Mouse (Mus musculus) megakaryocyte progenitor cell, adult 5-6 weeks (primary cell): ENCODE data around the gene Rreb1. TPM values are rescaled to one million over a fixed set of nuclear protein-coding genes. Genes with fewer than 3 reads are reported as not detected.
"Not testable (repeated sequence)": the region's sequence is repeated elsewhere in the genome, so short reads cannot be mapped to it uniquely, and the experiment has no call there.

Experiments used
- ATAC-seq: replicated peaks from 2 replicates; pipeline ENCODE4 v1.8.0; 2016; ENCODE audit warnings: mild to moderate bottlenecking, moderate TSS enrichment, inconsistent platforms; ENCODE audit not compliant: poor library complexity
- total RNA-seq, 2 experiments: library from RNA; stranded (forward) in 1 of 2; stranded (reverse) in 1 of 2; fragments of 157-497, 149-512 nt in 1 of 2; fragments of 200-1000 nt in 1 of 2; gene quantifications; 2 replicates each; pipeline versions ENCODE4 v1.2.3 to v1.2.4; 2015 to 2017

The Rreb1 gene
- total RNA-seq, 2 experiments from 2014 or later = 14.7 to 62.9 TPM

- ATAC-seq = peak; percentile 3; the same call in 1 of the 2 replicates
These were observed 48.2 kb downstream of the Rreb1 start for GRCm38 (mm10) chr13:37826281-37826993.

DNA sequence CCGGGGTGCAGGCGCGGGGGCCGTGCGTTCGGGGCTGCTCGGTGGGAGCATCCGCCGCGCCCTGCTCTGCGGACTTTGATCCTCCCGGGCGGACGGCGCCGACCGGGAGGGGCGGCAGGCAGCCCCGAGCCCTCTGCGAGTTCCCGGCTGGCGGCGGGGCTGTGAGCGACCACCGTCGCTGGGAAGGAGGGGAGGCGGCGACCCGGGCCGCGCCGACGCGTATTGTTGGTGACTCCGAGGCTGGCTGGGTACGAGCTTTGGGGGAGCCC, 48.7 kb downstream of the Rreb1 start:
- ATAC-seq = no peak

DNA sequence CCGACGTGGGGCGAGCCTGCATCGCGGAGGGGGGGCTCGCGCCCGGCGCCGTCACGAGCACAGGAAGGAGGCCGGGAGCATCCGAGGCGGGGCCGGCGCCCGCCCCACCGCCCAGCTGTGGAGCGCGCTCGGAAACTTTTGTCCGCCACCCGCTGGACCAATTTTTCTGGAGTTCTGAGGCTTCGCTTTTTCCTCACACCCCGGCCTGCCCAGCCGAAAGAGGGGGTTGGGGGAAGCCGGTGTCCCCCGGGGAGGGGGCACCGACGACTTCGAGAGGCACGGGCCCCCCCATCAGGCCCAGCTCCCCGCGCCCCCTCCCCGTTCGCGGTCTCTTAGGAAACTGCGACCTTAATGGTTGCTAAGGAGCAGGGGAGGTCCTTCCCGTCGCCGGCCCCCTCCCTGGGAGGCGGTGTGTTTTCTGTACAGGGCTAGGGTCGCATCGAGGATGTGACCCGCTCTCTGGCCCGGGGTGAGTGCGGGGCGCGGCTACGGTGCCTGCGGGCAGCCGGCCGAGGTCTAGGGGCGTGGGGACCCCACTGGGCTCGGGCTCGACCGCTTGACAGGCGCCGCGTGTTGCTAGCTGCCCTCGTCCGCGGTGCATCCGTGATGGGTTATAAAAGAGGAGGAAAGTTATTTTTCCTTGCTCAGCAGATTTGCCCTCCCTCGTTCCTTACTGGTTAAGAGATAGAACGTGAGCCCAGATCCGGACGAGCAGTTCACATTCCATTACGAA, 49.2 kb downstream of the Rreb1 start:
- ATAC-seq = no peak

DNA sequence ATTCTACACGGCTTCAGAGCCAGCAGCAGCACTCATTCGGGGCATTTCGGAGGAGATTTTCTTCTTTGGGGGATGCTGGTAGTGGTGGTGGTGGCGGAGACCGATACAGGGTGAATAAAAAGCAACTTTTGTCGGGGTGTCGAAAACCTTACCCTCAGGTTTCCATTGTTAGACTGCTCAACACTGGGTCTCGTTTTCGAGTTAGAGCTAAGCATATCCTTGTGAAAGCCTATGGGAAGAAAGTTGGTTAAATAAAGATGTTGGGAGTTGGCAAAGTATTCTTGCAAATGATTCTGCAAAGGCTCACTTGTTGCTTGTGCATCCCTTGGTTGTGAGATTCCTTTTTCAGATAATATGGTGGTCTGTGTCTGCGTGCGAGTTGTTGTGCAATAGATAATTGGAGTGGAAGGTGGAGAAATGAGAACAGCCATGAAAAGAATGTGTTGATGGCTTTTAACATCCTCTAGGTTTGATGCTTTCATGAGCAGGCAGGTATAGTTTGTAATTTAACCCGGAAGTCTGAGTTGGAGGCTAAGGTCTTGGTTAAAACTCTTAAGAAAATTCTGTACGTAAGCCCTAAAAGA, 49.9 kb downstream of the Rreb1 start:
- no peak for ATAC-seq

GRCm38 (mm10) chr13:37828928-37829327, 50.7 kb downstream of the Rreb1 start:
- ATAC-seq = no peak

- ATAC-seq = no peak
These were observed 52.1 kb downstream of the Rreb1 start for GRCm38 (mm10) chr13:37830256-37830655.

DNA sequence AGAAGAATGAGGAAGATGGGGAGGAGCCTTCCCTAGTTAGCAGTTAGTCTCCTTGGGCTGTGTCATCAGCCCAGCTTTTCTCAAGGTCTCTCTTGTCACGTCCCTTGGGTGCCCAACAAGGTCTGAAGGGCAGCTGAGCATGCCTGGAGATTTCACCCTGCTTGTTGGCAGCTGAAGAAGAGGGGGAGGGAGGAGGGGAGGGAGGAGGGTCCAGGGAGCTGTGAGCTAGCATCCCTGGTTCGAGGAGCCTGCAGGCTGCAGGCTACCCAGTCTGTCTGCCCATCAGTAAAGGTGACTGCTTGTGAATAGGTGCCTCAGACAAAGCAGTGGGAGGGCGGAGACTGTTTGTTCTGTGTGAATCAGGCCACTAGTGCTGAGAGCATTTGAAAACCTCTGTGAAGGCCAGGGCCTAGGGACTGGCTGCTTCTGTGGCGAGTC, 52.7 kb downstream of the Rreb1 start:
- ATAC-seq = no peak

- no peak for ATAC-seq
These were observed 54.3 kb downstream of the Rreb1 start for GRCm38 (mm10) chr13:37832481-37832880.

DNA sequence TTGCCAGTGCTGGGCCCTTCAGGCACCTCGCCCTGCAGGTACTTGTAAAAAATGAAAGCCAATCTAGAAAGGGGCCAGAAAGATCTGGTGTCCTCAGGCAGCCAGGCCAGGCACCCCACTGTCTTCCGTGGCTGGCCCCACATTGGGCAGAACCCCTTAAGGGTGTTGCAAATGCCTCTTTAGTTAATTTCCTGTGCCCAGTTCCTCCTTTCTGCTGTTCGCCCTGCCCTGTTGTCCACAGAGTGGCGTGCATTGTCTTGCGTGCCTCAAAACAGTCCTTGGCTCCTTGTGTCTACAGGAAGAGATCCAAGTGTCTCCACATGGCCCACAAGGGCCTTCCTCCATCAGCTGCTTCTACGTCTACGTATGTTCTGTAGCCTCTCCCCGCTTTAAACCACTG, 55.3 kb downstream of the Rreb1 start:
- peak; percentile 85 for ATAC-seq

GRCm38 (mm10) chr13:37835296-37835695, 57.1 kb downstream of the Rreb1 start:
- ATAC-seq = no peak

GRCm38 (mm10) chr13:37835811-37836210, 57.6 kb downstream of the Rreb1 start:
- ATAC-seq = not testable (repeated sequence)

- ATAC-seq = no peak
These were observed 59.2 kb downstream of the Rreb1 start for GRCm38 (mm10) chr13:37837372-37837771.

- ATAC-seq = no peak
These were observed 60.3 kb downstream of the Rreb1 start for GRCm38 (mm10) chr13:37838260-37839183.

DNA sequence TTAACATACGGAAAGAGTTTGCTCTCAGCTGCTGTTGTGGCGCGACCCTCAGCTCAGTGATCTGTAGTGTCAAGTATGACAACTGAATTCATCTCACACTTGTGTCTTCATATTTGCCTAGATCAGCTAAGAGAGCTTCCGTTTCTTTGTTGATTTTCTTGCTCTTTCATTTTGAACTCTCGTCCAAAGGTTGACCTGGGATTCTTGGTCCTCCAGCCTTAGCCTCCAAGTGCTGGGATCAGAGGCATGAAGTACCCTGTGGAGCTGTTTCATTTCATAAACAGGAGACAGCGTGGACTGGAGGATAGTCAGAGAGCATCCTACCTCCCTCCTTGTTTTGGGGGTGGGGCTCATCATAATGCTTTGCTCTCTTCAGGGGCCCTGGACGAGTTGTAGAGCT, 65.0 kb downstream of the Rreb1 start:
- ATAC-seq = no peak

DNA sequence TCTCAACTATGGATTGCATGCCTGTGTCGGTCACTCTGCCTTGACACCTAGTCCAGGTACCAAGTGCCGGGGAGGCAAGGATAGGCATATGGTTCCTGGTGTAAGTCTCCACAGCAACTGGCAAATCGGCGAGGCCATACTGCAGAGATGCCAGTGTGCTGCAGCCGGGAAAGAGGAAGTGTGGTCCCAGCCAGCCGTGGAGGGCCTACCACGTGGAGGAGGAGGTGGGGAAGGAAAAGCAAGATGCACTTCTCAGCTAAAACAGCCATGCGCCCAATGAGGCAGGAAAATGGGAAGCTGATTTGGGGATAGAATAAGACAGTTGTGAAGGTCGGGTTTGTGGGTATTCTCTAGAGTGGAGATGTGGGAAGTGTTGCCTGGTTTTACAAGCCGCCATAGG, 65.6 kb downstream of the Rreb1 start:
- peak; percentile 81 for ATAC-seq

GRCm38 (mm10) chr13:37845156-37845555, 67.0 kb downstream of the Rreb1 start:
- ATAC-seq = no peak

- ATAC-seq = peak; percentile 21
These were observed 67.4 kb downstream of the Rreb1 start for GRCm38 (mm10) chr13:37845641-37846040.

DNA sequence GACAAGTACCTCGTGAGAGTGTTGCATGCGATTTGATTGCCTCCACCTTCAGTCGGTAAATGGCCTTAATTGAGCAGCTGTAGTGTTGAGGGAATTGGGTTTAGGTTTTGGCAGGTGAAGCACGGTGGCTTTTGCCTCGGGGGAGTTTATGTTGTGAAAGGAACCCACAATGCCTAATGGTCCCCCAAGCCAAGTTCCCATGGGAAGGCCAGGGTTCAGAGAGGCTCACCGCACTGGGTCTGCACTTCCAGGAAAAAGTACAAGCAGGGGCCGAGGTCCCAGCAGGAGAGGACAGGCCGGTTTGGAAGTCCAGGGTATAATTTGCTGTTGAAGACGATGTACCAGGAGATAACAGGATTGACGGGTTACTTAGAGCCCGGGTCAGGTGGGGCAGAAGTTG, 68.3 kb downstream of the Rreb1 start:
- ATAC-seq = no peak

DNA sequence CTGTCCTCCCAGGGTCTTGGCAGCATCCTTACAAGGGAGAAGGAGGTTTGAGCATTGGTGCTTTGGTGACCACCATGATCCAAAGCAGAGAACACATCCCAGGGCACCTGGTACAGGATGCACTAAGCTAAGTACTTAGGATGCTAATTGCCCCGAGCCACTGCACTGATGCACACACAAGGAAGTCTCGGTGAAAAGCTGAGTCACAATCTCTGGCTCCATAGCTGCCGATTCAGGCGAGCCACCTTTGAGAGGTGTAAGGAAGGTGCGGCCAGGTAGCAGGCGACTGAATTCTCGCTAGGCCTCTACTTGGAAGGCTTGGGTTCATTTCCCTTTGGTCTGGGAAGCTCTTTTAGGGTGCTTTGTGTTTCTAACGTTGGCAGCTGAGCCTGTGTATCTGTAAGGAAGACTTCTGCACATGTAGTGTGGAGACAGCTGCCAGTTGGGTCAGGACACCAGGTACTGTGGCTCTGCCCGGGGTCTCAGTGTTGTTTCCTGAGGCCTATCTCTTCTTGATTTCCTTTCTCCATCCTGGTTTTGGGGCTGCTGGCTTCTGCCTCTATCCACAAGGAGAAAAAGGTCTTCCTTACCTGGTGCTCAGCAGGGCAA, 68.9 kb downstream of the Rreb1 start:
- ATAC-seq = no peak

GRCm38 (mm10) chr13:37847601-37848358, 69.6 kb downstream of the Rreb1 start:
- ATAC-seq = peak; percentile 51
